Mouse (Mus musculus) naive thymus-derived CD4-positive, alpha-beta T cell, adult 2 months (primary cell): ENCODE measurements around the gene Tha1.
A peak's percentile ranks its signal among the peaks of the same experiment; 100 is the strongest.
"Not testable (repeated sequence)": the region's sequence is repeated elsewhere in the genome, so short reads cannot be mapped to it uniquely, and the experiment has no call there.

Experiments
- DNase-seq: peaks from one replicate; pipeline ENCODE4 v3.0.0-alpha.2; 2011; ENCODE audit warnings: low read depth

Gene Tha1

GRCm38 (mm10) chr11:117848985-117849671, 24.2 kb downstream of the Tha1 start, which contains the start of gene Birc5:
Birc5 (plus strand) TSS chr11:117849251.
- peak; percentile 98 for DNase-seq

- peak; percentile 80 for DNase-seq
Measured at GRCm38 (mm10) chr11:117848271-117848984, 24.9 kb downstream of the Tha1 start.

- DNase-seq = no peak
Measured at GRCm38 (mm10) chr11:117847593-117848215, 25.6 kb downstream of the Tha1 start.

GRCm38 (mm10) chr11:117846640-117847039, 26.6 kb downstream of the Tha1 start:
- DNase-seq = no peak

- DNase-seq = no peak
Measured at GRCm38 (mm10) chr11:117845651-117846050, 27.6 kb downstream of the Tha1 start.

- DNase-seq = no peak
Measured at GRCm38 (mm10) chr11:117844997-117845396, 28.3 kb downstream of the Tha1 start.

- no peak for DNase-seq
Measured at GRCm38 (mm10) chr11:117843434-117843833, 29.8 kb downstream of the Tha1 start.

GRCm38 (mm10) chr11:117840910-117841309, 32.4 kb downstream of the Tha1 start:
- no peak for DNase-seq

GRCm38 (mm10) chr11:117839021-117839420, 34.3 kb downstream of the Tha1 start:
- no peak for DNase-seq

- no peak for DNase-seq
Measured at GRCm38 (mm10) chr11:117838572-117838971, 34.7 kb downstream of the Tha1 start.

GRCm38 (mm10) chr11:117836306-117836705, 37.0 kb downstream of the Tha1 start:
- DNase-seq = no peak

- DNase-seq = no peak
Measured at GRCm38 (mm10) chr11:117834086-117834485, 39.2 kb downstream of the Tha1 start.

- DNase-seq = not testable (repeated sequence)
Measured at GRCm38 (mm10) chr11:117833509-117833908, 39.8 kb downstream of the Tha1 start.

GRCm38 (mm10) chr11:117832086-117832969, 41.0 kb downstream of the Tha1 start:
- peak; percentile 97 for DNase-seq

- no peak for DNase-seq
Measured at GRCm38 (mm10) chr11:117830401-117830800, 42.9 kb downstream of the Tha1 start.

GRCm38 (mm10) chr11:117829671-117830215, 43.5 kb downstream of the Tha1 start:
- DNase-seq = no peak

- DNase-seq = no peak
Measured at GRCm38 (mm10) chr11:117828888-117829604, 44.2 kb downstream of the Tha1 start.

- DNase-seq = peak; percentile 88
Measured at GRCm38 (mm10) chr11:117828149-117828887, 45.0 kb downstream of the Tha1 start.

GRCm38 (mm10) chr11:117827386-117827785, 45.9 kb downstream of the Tha1 start:
- DNase-seq = peak; percentile 29

GRCm38 (mm10) chr11:117826916-117827315, 46.4 kb downstream of the Tha1 start:
- DNase-seq = peak; percentile 29
